Mouse (Mus musculus) thymus, postnatal 25 days (tissue): ENCODE data around the gene Phactr4.

ENCODE experiments used
- DNase-seq: peaks from one replicate; pipeline ENCODE4 v3.0.0; 2022

The Phactr4 gene

DNA sequence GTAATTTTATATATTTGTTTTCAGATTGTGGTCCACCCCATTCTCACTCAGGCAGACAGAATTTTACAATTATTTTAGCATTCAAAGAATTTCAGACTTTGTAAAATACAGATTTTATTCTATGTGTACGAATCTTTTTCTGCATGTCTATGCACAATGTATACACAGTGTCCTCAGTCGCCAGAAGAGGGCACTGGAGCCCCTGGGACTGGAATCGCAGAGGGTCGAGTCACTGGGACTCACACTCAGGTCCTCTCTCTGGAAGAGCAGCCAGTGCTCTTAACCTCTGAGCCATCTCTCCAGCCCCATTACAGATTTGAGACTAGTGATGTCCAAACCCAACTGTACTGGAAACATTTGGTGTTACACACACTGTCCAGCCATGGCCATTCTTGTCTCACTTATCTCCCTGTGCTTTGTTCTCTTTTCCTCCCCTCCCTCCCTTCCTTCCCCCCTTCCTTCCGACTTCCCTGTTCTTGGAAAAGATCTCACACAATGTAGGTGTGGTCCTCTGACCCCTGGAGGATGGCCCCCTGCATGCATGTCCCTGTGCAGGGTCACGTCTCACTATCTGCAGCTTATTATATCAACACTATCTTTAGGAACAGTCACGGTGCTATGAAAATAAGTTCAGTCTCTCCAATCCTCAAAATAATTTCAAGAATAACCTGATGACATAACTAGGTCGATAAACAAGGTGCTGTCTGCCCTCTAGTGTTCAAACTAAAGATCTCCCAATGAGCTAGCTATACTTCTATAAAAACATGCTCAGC is 10.8 kb downstream of the Phactr4 start:
- DNase-seq = peak; percentile 46

DNA sequence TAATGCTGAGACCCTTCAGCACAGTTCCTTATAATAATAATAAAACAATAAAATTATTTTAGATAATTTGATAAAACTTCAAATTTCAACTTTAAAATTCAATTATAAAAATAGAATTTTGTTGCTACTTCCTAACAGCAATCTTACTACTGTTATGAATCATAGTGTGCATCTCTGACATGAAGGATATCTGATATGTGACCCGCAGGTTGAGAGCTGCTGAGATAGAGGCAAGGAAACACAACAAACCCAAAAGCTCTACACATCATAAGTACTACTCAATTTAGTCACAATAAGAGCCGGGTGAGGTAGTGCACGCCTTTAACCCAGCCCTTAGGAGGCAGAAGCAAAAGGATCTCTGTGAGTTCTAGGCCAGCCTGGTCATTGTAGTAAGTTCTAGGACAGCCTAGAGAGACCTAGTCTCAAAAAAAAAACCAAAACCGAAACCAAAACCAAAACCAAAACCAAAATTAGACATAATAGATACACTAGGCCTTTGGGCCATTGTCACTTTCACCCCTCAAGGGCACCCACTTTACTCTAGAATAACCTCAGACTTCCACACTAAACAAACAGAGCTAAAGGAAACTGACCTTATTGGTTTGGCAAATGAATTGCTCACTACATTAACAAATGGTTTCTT is 12.6 kb downstream of the Phactr4 start:
- no peak for DNase-seq

- DNase-seq = no peak
These were observed 15.7 kb downstream of the Phactr4 start for GRCm38 (mm10) chr4:132406393-132407189.

DNA sequence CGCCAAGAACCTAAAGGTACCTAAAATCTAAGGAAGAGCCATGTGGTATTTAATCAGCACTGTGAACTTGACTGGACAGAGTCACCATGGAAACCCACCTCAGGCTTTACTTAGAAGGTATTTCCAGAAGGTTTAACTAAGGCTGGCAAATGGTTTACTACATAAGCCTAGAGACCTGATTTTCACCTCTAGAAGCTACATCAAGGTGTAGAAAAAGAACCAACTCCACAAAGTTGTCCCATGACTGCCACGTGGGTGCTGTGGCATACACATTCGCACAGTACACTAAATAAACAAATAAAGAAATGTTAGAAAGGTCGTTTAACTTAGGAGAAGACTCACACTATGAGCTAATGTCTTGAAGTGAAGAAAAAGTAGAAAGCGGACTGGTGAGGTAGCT is 17.7 kb downstream of the Phactr4 start:
- DNase-seq = no peak

- no peak for DNase-seq
These were observed 19.1 kb downstream of the Phactr4 start for GRCm38 (mm10) chr4:132403063-132403660.

- DNase-seq = no peak
These were observed 21.3 kb downstream of the Phactr4 start for GRCm38 (mm10) chr4:132401016-132401415.

GRCm38 (mm10) chr4:132398863-132399262 is 23.4 kb downstream of the Phactr4 start:
- DNase-seq = no peak

GRCm38 (mm10) chr4:132398045-132398774 is 24.1 kb downstream of the Phactr4 start:
- DNase-seq = no peak

DNA sequence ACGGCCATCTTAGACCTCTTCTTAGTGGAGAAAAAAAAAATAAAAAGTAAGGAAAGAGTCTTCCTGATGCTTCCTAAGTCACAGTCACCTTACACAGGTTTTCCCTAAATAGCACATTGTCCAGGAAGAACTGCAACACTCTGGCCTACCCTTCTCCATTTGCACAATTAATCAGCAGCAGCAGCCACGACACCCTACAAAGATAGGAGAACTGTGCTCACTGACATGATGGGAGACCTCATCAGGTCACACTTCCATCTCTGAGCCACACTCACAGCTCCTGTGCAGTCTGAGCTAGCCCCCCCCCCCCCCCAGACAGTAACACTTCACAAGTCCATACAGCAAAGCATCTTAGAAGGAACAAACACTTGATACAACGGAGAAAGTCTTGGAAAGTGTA is 25.2 kb downstream of the Phactr4 start:
- no peak for DNase-seq

DNA sequence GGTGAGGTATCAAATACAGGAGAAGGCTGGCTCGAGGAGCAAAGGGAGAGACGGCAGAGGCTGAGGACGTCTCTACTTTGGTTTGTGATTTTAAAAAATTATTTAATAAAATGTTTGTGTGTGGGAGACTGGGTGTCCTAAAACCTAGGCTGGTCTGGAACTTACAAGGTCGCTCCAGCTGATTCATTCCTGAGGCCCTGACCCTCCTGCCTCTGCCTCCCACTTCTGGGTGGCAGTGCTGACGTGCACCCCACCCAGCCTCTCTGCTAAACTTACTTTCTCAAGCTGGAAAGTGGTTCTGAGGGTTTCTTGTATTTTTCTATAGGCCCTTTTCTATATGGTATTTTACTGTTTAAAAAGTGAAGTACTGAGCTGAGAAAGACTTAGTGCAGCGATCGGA is 26.0 kb downstream of the Phactr4 start:
- DNase-seq = no peak

DNA sequence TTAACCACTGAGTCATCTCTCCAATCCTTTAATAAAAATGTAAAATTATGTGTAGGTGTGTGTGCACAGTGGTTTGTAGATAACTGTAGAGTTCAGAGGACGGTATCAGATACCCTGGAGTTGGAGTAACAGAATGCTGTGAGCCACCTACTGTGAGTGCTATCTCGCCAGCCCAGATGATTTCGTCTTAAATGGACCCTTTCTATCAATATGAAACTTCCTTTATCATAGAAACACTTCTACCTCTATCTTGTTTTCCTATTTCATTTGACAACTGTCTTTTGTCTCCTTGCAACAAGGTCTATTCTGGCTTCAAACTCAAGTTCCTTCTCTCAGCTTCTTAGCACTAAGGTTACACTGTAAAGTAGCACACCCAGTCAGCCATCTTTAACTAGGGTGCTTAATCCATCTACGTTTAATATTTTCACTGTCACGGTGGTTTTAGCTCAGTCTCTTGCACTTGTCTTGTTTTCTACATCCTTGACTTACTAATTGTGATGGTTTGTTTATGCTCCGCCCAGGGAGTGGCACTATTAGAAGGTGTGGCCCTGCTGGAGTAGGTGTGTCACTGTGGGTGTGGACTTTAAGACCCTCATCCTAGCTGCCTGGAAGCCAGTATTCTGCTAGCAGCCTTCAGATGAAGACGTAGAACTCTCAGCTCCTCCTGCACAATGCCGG is 31.1 kb downstream of the Phactr4 start:
- DNase-seq = no peak

- DNase-seq = no peak
These were observed 33.0 kb downstream of the Phactr4 start for GRCm38 (mm10) chr4:132389302-132389701.

GRCm38 (mm10) chr4:132387617-132388016 is 34.7 kb downstream of the Phactr4 start:
- DNase-seq = no peak

DNA sequence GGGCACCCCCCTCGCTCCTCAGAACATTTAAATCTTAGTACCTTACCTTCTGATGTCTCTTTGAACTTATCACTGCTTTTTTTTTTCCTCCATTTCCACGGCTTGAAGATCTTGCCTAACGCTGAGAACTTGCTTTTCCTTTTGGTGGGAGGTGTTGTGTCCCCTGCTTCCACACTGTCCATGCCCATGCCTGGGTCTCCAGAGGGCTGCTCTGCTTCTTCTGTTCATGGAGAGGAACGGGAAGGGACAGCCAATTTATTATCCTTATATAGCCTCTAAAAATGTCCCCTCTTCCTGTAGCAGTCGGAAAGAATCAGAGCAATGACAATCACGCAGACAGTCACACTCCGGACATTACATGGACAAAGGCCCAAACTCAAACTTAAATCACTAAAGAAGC is 35.4 kb downstream of the Phactr4 start:
- DNase-seq = no peak

DNA sequence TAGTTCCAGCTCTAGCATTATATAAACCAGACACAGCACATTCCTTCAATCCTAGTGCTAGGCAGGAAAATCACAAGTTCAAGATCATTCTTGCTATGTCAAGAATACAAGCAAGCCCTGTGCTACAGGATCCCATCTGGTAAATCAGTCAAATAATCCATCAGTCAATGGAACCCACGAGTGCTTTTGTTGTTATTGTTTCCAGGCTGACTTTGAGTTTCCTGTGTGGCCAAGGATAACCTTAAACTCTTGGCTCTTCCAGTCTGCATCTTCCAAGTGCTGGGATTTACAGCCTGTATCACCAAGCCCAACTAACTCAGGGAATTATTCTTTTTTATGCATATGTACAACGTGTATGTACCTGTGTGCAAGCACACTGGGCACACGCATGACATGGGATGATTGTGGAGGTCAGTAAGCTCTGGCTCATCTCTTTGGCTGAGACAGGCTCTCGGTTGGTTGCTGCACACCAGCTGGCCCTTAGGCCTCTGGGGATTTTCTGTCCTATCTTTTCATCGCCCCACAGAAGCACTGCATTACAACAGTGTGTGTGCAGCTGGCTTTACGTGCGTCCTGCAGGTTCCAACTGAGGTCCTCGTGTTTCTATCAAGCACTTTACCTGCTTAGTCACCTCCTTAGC is 36.4 kb downstream of the Phactr4 start:
- DNase-seq = no peak

DNA sequence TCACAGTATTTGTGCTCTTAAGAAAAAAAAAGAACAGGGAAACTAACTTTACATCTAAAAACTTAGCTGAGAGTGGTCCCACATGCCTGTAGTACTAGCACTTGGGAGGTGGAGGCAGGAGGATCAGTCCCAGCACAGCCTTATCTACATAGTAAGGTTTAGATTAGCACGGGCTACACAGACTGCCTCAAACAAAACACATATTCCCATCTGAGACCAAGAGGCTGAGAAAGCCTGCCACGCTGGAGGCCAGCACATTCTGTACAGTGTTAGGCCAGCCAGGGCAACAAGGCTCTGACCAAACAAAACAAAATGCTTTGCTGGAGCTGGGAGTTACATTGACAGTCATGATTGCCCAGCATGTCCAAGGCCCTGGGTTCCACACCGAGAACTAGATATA is 38.8 kb downstream of the Phactr4 start:
- DNase-seq = no peak

- no peak for DNase-seq
These were observed 40.0 kb downstream of the Phactr4 start for GRCm38 (mm10) chr4:132382296-132382695.

DNA sequence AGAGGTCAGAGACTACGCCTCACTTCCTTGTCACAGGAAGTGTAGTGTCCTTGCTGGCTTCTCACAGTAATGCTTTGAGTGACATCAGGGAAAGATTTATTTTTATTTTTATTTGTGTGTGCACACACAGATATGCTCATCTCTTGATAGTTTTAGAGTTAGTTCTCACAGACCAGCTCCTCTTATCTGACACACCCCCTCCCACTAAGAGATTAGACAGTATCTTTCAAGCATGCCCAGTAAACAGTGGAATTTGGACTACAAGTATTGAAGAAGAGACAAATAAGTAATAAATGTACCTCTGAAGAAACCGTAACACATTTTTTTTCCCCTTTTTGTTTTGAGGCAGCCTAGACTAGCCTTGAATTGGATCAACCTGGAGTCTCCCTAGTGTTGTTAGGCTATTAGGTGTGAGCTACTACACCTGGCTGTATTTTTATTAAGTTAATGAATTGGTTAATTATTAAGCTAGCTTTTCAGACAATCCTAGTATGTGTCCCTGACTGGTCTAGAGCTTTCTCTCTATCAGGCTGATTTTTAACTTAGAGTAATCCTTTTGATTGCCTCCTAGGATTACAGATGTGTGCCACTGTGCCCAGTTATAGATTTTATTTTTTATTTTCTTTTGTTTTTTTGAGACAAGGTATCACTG is 41.2 kb downstream of the Phactr4 start:
- DNase-seq = no peak

- no peak for DNase-seq
These were observed 48.5 kb downstream of the Phactr4 start for GRCm38 (mm10) chr4:132373820-132374219.

GRCm38 (mm10) chr4:132369953-132370750 is 52.1 kb downstream of the Phactr4 start:
- no peak for DNase-seq
